Mouse (Mus musculus) brain, adult 2 months (tissue): Measurements from ENCODE around the gene Tor3a.

Source experiments
- DNase-seq: peaks from one replicate; pipeline ENCODE4 v3.0.0; 2011; ENCODE audit warnings: low read depth, low spot score

Gene Tor3a

DNA sequence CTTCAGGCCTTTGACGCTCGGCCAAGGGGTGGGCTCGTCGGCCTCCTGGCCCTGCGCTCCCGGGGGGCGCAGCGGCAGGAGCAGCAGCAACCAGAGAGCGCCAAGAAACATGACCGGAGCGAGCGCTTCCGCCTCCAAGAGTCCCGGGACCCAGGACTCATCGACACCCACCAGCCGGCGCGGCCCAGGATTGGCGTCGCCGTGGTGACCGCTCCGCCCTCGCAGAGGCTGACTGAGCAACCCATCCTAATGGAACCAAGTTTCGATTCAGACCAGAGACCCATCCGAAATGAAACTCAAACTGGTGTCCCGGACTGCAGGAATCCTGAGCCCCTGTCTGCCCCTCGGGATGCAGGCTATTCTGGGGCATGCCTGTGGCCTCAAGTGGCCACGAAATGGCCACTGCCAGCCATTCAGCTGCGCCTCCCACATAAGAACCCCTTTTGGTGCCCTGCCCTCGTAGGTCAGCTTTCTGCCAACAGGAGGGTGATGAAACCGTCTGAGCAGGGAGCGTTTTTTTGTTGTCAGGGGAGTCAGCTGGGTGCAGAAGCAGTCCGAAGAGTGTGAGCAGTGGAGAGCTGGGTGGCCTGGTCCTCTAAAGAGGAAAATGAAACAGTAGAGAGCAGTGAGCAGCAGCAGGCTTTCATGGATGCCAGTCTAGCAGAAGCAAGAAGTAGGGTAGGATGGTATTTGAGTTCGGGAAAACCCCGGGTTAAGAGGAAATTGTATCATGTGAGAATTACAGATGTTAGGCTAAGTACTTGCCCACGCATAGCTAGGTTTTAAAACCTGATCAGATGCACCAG is at the start of gene Tor3a:
TSS of gene Tor3a (minus strand) at position 162 of the 806 bp plus-strand sequence.
- DNase-seq = peak; percentile 74

DNA sequence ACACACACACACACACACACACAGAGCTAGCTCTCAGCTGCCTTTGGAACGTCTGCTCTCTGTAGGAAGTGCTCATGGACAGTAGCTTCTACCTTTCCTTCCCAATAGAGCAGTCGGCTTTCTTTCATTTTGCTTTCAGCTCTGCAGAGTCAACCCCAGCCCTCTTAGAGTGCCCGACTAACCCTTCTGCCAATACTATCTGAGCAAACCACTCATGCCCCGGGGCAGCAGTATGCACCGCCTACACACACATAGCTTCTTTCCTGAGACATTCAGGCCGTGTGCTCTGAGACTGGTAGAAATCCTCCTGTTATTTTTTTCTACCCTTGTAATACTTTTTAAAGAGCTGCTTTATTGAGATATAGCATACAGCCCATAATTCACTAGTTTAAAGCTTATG is 47.9 kb upstream of the Tor3a start:
- DNase-seq = no peak

DNA sequence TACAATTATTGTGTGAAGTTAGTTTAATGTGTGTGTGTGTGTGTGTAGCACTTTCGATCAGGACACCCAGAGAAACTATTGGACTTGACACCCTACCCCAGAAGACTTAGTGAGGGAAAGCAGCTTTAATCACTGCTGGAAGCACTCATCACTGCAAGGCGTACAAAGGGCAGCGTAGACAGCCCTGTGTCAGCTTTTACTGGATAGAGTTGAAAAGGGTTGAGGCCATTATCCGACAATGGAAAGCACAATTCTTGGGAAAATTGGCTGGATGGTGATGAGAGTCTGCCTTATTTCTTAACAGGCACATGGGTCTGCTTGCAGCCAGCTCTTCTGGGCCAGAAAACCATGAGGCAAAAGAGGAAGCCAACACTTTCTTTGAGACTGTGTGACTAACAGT is 45.9 kb upstream of the Tor3a start:
- no peak for DNase-seq

DNA sequence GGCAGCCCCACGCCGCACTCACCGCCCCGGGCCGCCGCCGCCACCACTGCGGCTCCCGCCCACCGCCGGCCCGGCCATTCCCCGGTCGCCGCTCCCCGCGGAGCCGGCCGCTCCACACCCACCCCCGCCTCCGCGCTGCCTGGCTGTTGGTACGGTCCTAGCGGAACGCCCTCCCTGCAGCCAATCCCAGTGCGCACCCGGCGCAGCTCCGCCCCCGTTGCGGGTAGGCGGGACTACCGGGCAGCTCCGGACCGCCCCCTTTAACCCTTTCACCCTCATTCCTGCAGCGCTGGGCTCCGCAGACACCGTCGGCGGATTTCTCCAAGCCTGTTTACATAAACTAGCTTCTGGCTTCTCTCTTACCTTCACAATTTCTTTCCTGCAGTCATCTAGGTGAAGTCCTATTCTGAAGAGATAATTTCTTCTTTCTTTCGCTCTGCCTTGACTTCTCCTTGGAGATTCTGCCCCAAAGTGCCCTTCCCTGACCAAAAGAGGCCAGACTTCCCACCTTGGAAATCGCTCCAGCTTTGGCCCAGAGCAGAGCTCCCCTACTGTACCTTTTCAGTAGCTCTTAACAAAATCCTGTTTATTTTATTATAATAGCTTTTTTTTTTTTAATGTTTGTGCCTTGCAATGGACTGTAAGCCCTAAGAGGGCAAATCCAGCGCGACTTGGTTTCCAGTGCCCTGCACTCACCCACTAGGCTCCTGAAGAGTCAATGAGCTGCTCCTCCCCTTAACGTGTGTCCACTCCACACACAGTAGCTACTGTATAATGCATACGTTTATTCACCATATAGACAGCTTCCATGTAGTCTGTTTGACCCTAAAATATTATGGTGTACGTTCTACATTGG is 45.0 kb upstream of the Tor3a start, which contains the start of gene Fam20b:
TSS of gene Fam20b (minus strand) at position 137 of the 856 bp plus-strand sequence.
- peak; percentile 99 for DNase-seq

DNA sequence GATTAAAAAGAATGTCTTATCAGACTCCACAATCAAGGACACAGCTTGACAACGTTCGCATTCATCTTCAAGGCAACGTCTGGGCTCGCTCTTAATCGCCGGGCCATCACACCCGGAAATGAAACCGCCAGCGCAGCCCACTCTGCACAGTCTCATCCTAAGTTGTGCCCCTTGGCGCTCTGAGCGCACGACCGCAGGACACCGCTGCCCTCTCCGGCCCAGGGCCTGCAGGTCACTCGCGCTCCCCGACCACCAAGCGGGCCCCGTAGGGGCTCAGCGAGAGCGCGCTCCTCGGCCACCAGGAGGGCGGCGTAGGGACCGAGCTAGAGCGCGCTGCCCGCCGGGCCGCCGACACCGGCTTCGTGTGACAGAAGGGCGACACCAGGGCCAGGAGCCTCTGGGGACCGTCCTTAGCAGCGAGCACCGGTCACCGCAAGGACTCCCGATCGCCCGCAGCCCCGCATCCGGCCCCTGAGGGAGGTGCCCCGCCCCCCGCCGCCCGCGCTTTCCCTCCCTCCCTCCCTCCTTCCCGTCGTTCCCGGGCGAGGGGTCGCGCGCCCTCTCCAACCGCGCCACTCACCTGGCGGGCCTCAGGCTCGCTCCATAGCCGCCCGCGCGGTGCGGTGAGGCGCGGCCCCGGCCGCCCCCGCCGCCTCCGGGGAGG is 44.3 kb upstream of the Tor3a start:
- peak; percentile 45 for DNase-seq

DNA sequence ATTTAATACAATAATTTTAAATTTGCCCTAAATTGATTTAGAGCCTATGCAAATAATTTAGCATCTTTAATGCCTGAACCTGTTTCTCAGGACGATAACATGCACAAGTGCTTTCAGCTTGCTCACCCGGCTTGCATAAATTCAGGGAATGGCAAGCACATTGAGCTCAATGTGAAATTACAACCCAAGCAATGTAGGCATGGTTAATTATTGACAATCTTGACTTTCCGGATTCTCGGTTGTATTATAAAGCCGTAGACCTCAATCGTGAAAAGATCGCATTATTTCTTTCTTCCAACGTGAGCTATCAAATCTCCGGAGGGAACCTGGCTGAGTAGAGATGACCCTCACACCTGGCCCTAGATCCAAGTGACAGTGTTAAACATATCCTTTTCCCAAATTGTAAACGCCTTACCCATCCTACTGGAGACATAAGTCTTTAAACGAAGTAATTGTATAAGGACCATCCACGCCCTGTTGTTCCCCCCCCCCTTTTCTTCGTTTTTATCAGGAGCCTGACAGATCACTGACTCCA is 43.7 kb upstream of the Tor3a start:
- DNase-seq = no peak

DNA sequence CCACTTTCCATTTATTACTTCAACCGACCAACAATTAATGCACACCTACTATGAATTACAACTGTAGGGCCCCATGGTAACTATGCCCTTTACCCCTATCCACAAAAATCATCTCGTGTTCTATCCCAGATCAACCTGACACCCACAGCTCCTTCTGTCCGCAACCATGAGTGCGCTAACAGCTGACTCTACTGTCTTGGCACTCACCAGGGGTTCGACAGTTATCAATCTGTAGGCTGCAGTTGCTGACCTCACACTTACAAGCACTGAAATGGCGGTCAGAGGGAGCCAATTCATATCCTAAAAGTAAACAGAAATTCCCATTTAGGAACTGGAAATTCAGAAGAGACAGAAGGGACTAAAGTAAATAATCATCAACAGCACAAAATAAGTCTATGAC is 42.5 kb upstream of the Tor3a start:
- DNase-seq = no peak

DNA sequence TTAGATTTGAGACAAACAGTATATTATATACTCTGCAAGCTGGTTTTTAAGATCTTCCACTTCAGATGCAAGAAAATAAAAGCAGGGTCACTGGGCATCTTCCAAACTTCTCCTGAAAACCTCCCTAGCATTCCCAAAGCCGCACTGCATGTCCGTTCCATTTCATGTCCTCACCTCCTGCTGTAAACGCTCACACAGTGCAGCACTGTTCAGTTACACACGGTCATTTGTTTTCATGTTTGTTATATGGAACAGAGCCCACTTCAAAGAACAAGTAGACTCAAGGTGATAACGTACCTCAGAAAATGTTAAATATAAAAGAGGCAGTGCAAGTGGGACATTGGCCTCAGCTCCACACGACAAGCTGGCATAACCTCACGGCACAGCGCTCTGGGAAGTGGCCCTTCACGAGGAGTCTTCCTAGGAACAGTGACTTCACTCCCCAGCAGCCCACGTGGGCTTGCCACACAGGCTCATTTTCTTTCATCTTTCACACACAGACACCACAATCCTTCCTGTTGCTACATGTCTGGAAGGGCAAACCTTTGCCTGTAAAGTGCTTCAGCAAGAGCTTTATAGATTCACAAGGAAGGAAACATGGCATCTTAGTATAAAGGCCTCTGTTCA is 36.4 kb upstream of the Tor3a start:
- peak; percentile 46 for DNase-seq

DNA sequence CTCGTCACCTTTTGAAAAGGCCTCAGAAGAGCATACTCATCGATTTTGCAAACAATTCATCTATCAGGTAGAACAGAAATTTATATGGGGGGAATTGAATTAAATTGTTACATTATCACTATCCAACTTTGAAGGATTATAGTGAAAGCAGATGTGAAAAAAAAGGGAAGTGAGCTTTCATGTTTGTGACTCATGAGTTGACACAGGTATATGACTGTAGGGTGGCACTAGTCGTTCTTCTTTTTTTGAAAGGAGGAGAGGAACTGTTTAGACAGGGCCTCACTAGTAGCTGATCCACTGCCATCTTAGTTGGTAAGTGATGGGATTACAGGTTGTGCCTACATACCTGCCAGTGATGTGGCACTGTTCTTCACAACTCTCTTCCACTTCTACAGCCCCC is 34.5 kb upstream of the Tor3a start:
- DNase-seq = no peak

DNA sequence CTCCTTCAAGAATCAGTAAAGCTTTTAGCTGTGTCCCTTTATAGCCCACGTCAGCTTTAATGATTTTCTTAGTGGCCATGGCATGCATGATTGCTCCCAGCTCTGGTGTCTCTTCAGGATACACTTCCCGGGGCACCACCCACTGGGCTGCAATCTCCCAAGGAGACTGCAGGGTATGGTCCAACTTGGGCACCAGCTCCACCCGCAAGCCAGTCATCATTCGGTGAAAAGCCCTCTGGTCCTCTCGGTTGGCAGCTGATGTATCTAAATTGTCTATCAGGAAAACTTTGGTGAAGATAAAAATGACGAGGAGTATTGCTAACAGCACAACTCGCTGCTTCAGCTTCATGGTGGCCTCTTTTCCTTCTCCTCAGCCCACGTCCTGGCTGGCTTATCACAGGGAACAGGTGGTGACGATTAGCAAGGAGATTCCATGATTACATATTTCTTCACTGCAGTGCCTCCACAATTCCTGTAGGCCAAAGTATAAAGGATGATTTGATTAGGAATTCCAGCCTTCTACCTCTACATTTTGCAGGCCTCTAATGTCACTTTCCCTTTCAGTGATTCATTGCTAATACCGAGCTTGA is 31.6 kb upstream of the Tor3a start:
- DNase-seq = peak; percentile 69

DNA sequence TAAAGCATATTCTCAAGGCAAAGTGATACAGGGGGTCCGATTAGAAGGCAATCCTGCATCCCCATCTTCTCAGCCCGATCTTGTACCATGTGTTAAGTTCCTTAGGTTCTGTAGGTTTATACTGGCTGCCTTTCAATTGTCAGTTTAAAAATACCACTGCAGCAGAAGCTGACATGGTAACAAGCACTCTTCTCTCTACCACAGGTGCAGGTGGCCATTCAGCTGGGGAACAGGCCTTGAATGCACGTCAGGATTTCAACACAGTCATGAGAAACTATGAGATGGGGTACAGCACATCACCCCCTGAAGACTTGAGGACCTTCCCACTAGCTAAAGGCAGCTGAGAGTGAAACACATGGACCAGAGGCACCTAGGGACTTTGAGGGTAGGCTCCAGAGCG is 29.3 kb upstream of the Tor3a start:
- DNase-seq = no peak

DNA sequence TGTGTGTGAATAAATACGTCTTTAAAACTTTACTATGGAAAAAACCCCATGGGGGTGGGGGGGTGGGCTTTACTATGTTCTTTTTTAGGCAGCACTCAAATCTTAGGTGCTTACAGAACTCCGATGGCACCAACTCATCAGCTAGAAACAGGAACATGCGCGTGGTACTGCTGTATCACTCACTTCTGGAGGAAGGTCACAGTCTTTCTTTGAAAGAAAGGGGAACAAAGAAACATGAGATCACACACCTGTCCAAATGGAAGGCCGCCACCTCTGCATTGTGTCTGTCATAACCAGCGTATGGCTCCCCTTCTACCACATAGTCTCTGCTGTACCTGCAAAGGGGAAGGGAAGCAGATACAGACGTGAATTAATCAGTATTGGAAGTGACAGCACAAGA is 28.0 kb upstream of the Tor3a start:
- DNase-seq = no peak

DNA sequence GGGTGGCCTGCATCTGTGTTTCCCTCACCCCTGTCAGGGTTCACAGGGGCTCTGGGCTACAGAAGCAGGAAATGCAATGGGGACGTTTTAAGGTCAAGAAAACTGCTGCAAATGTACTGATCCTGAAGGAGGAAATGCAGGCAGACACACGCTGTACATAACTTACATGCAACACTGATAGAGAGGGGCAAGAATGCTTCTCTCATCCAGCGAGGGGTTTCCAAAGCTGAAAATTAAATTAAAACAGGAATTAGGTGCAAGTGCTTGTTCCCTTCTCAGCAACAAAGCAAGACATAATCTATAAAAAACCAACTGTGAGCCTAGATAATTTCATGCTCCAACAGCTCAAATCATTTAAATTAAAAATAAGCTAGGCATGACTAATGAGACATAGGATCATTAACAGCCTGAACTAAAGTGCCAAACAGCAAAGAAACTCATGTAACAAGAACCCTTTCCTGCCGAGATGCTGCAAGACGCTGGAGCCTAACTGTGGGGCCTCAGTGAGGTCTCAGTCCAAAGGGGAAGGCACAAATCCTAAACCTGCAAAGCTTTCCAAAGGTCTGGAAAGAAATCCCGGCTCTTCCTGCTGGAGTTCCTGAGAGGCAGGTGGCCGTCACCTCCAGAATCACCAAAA is 12.0 kb upstream of the Tor3a start:
- DNase-seq = no peak

DNA sequence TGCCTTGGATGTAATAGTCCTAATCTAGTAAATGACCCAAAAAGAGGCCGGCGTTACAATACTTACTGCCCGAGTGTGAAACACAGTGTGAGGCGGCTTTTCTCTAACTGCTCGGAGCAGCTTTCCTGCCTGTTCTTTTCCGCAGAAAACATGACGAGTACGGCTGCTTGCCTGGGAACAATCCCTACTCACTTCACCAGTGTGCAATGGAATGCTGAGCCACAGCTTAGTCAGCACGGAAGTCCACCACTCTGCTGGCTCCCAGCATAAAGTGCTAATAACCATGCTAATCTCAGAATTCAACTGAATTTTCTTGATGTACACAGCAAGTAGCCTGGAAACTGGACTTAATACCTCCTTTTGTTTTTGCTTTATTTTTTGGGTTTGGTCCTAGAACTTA is 5.4 kb upstream of the Tor3a start:
- no peak for DNase-seq

DNA sequence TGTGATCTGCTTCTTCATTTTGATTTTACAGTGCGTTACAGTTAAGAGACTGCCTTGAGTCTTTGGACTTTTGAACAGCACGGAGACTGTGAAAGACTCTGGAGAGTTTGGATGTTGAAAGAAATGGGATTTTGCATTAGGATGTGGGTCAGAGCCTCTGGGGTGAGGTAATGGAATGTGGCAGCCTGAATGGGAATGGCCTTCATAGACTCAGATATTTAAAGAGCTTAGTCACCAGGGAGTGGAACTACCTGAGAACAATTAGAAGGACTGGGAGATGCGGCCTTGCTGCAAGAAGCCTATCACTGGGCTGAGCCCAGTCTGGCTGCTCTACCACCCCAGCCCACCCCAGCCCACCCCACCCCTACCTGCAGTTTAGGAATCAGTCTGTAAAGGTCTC is 3.1 kb upstream of the Tor3a start:
- no peak for DNase-seq

DNA sequence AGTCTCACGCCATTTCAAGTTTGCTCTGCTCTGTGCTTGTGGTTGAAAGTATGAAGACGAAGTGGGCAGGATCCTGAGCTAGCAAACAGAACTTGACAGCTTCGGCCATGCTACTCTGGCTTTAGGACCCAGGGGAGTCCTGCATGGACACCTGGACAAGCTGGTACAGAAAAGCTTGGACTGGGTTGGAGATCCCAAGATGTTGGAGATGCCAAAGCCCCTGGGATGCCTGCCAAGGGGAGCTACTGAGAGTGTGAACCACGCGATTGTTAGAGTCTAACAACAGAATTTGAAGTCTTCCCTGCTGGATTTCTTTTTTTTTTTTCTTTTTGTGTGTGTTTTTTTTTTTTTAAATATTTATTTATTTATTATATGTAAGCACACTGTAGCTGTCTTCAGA is 2.4 kb upstream of the Tor3a start:
- no peak for DNase-seq

DNA sequence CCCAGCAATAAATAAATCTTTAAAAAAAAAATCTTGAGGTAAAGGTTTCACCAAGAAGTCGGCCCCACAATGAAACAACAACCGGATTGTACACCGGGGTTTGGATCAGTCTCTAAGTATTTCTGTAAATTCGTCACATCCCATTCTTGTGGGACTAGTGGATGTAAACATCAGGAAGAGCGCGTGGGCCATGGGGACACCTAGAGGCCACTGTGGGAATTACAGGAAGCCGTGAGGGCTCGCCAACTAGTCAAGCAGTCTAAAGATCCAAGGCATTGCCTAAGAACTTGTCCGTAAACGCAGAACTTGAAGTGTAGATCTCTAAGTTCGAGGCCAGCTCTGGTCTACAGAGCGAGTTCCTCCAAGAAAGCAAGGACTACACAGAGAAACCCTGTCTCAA is 2.0 kb upstream of the Tor3a start:
- peak; percentile 76 for DNase-seq

DNA sequence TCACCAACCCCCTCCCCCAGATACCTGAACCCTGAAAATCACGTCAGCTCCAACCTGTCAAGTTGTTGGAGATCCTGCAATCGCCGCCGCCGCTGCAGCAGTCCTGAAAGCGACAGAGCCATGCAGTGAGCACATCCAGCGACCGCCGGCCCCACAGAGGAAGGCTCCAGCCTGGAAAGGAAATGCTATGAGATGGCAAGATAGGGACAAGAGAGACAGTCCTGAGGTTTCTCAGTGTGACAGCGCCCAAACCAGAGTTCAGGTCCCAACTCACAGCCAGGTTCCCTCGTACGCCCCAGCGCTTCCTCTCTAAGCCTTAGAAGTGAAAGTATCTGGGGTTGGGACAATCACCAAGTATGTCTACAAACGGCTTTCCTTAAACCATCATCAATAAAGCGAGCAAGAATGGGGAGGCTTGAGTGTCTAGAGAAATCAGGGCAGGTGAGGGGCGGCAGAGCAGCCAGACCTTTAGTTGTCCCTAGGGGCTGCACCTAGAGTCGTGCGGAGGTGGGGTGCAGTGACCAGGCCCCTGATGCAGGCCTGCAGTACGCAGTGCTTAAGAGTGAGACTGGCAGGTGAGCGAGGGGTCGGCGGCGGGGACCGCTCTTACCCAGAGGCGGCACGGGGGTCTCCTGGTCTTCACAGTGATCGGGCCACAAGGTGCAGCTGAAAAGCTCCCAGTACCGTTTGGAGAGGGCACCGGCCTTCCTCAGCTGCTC is 521 bp downstream of the Tor3a start:
- DNase-seq = no peak

DNA sequence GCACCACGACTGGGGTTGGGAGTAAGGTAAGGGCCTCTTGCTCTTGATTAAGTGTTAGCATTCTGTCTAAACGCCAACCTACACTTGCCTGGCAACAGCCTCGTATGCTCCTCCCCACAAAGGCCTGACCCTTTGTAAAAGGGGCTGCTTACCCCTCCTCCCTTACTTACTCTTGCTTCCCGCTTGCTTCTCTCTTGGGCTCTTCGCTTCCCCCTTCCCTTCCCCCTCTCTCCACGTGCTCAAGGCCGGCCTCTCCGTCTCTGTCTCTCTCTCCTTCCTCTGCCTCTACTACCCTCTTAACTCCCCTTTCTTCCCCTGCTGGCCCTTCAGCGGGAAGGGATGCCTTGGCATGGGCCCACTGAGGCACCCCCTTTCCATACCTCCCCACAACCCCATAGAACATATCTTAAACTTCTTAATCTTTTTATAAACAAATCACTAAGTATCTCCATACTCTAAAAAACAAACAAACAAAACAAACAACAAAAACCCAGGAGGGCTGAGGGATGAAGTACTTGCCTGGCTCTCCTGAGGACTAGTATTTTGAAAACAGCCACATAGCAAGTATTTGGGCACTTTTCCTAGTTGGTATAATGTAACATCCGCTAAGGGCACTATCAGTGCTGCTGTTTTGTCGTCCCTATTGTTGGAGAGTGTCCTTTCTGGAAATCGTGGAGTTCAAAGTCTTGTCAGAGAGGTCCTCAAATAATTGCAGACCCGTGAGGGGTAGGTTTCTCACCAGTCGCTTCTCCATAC is 1.3 kb downstream of the Tor3a start:
- DNase-seq = no peak
